Comparison of ENCODE assay signal across 8 mouse cellular contexts in genomic region chr14:73384546-73384912, GRCm38 (mm10). TPM values are rescaled to one million over a fixed set of nuclear protein-coding genes. Genes with fewer than 3 reads are reported as not detected.
DNase-seq lines count a peak whose midpoint lies in the region; ATAC-seq and TF ChIP-seq lines count a peak whose summit lies in the region.

No protein-coding gene starts in this region.

- TF ChIP-seq CTCF in ES-Bruce4 (IDR thresholded peaks at IDR 0.05; ENCODE audit: low read depth, low read length), result no peak
- no peak for TF ChIP-seq CTCF in kidney, postnatal 0 days (IDR thresholded peaks at IDR 0.05; ENCODE audit: low read depth)

- peak overlapping the region; percentile 71 for H3K4me2 ChIP-seq in heart, embryonic 12.5 days
- H3K4me2 ChIP-seq in kidney, postnatal 0 days (ENCODE audit: low read length), result peak overlapping the region; percentile 63
- peak overlapping the region; percentile 71 for H3K4me2 ChIP-seq in midbrain, embryonic 13.5 days (replicated peaks)

- peak overlapping the region; percentile 91 for H3K9ac ChIP-seq in heart, embryonic 12.5 days
- peak overlapping the region; percentile 72 for H3K9ac ChIP-seq in ES-Bruce4 (ENCODE audit: low read depth, poor library complexity, severe bottlenecking)
- H3K9ac ChIP-seq in kidney, postnatal 0 days (ENCODE audit: low read depth, low read length), result peak overlapping the region; percentile 99
- H3K9ac ChIP-seq in midbrain, embryonic 13.5 days (replicated peaks), result peak overlapping the region; percentile 96

- no peak for ATAC-seq in heart, embryonic 12.5 days (ENCODE audit: insufficient number of reproducible peaks, low FRiP score)
- peak; percentile 30 for ATAC-seq in erythroblast, adult 5-6 weeks (replicated peaks; ENCODE audit: low FRiP score, poor library complexity, severe bottlenecking)
- no peak; the same call in 1 of the 2 replicates for ATAC-seq in kidney, postnatal 0 days (replicated peaks; ENCODE audit: low FRiP score, low read depth)
- no peak; the same call in 1 of the 2 replicates for ATAC-seq in midbrain, embryonic 13.5 days

- peaks cover 5% of the 10 kb centered on the region; the same call in 1 of the 2 replicates for H3K36me3 ChIP-seq in heart, embryonic 12.5 days
- H3K36me3 ChIP-seq in ES-Bruce4 (ENCODE audit: control insufficient read depth, insufficient read depth, low read length, poor library complexity, severe bottlenecking), result peaks cover 3% of the 10 kb centered on the region; the same call in 1 of the 2 replicates
- H3K36me3 ChIP-seq in kidney, postnatal 0 days (ENCODE audit: insufficient read depth, low read length), result 0 out of 2 replicates have a peak, but pooled peaks cover 4% of the 10 kb centered on the region
- H3K36me3 ChIP-seq in midbrain, embryonic 13.5 days, result no peaks in the 10 kb centered on the region; the same call in 1 of the 2 replicates

- peak overlapping the region; percentile 76 for H3K4me3 ChIP-seq in heart, embryonic 12.5 days
- peak overlapping the region; percentile 81 for H3K4me3 ChIP-seq in ES-Bruce4 (ENCODE audit: low read depth, low read length)
- H3K4me3 ChIP-seq in kidney, postnatal 0 days (replicated peaks; ENCODE audit: low read depth, low read length), result peak overlapping the region; percentile 97
- peak overlapping the region; percentile 90 for H3K4me3 ChIP-seq in midbrain, embryonic 13.5 days (replicated peaks)

- H3K27me3 ChIP-seq in heart, embryonic 12.5 days (replicated peaks), result no peaks in the 10 kb centered on the region
- H3K27me3 ChIP-seq in ES-Bruce4 (ENCODE audit: control insufficient read depth, insufficient read depth, low read length, poor library complexity, severe bottlenecking), result no peaks in the 10 kb centered on the region
- no peaks in the 10 kb centered on the region for H3K27me3 ChIP-seq in kidney, postnatal 0 days (ENCODE audit: insufficient read depth, low read length)
- H3K27me3 ChIP-seq in midbrain, embryonic 13.5 days, result no peaks in the 10 kb centered on the region

- H3K9me3 ChIP-seq in heart, embryonic 12.5 days (replicated peaks), result no peaks in the 10 kb centered on the region
- H3K9me3 ChIP-seq in ES-Bruce4 (replicated peaks; ENCODE audit: control insufficient read depth, insufficient read depth, low read length, poor library complexity, severe bottlenecking), result no peaks in the 10 kb centered on the region
- no peaks in the 10 kb centered on the region for H3K9me3 ChIP-seq in kidney, postnatal 0 days (replicated peaks; ENCODE audit: low read length)
- no peaks in the 10 kb centered on the region for H3K9me3 ChIP-seq in midbrain, embryonic 13.5 days

- TF ChIP-seq EP300 in ES-Bruce4 (IDR thresholded peaks at IDR 0.05; ENCODE audit: insufficient read depth, low read depth, low read length), result no peak

- under 1% methylated on average over 13 of the region's 13 CpGs for WGBS in heart, embryonic 12.5 days
- 0% methylated on average over 13 of the region's 13 CpGs for WGBS in kidney, postnatal 0 days
- under 1% methylated on average over 13 of the region's 13 CpGs for WGBS in midbrain, embryonic 13.5 days

- H3K4me1 ChIP-seq in heart, embryonic 12.5 days (replicated peaks), result peaks cover 45% of the 10 kb centered on the region
- H3K4me1 ChIP-seq in ES-Bruce4 (ENCODE audit: control insufficient read depth, insufficient read depth, low read length), result no peaks in the 10 kb centered on the region
- peaks cover 39% of the 10 kb centered on the region for H3K4me1 ChIP-seq in kidney, postnatal 0 days (replicated peaks; ENCODE audit: insufficient read depth, low read length)
- H3K4me1 ChIP-seq in midbrain, embryonic 13.5 days (replicated peaks), result peaks cover 37% of the 10 kb centered on the region

- H3K27ac ChIP-seq in heart, embryonic 12.5 days (ENCODE audit: poor library complexity, severe bottlenecking), result peak overlapping the region; percentile 98
- no peak overlapping the region for H3K27ac ChIP-seq in ES-Bruce4 (ENCODE audit: insufficient read depth, low read length)
- peak overlapping the region; percentile 99 for H3K27ac ChIP-seq in kidney, postnatal 0 days
- peak overlapping the region; percentile 93 for H3K27ac ChIP-seq in midbrain, embryonic 13.5 days

- no peak for TF ChIP-seq POLR2A in ES-Bruce4 (IDR thresholded peaks at IDR 0.05; ENCODE audit: insufficient read depth, low read length)

- DNase-seq in heart, adult 8-10 months (ENCODE audit: low spot score), result no peak
- peak; percentile 79 for DNase-seq in kidney, postnatal 0 days (ENCODE audit: low spot score)
- no peak for DNase-seq in frontal cortex, postnatal 36 days (ENCODE audit: low spot score in 2 of 2)
- DNase-seq in thymus, postnatal 4 days, result no peak

RNA-seq across cellular contexts. Expression of gene Itm2b, which starts 0.6 kb away (rescaled TPM):
- 642 and 652 TPM in 2 replicates for polyA plus RNA-seq in heart, embryonic 12.5 days (2016; fragmentation: Nextera tagmentation; extraction: Ambion mirVana)
- total RNA-seq in heart, adult 8-10 months (2022), result 100 to 1,000 TPM; 747 to 855 (median 798) TPM
- polyA plus RNA-seq in ES-Bruce4 (2011; ENCODE audit: insufficient read depth, insufficient read length, low read depth, missing spikeins), result 136 and 150 TPM in 2 replicates
- 663 and 726 TPM in 2 replicates for total RNA-seq in erythroblast, adult 5-6 weeks (2015; ENCODE audit: low replicate concordance)
- total RNA-seq in erythroblast, adult 5-6 weeks (2017; ENCODE audit: low replicate concordance), result 538 and 746 TPM in 2 replicates
- polyA plus RNA-seq in kidney, postnatal 0 days (2015; fragmentation: Nextera tagmentation; extraction: Ambion mirVana), result 1,975 and 1,980 TPM in 2 replicates
- 442 and 449 TPM in 2 replicates for polyA plus RNA-seq in midbrain, embryonic 13.5 days (2015; fragmentation: Nextera tagmentation; extraction: Ambion mirVana)

RNA-seq across cellular contexts. Expression of gene Rb1, which starts 58.9 kb away (rescaled TPM):
- 13.5 and 18.1 TPM in 2 replicates for polyA plus RNA-seq in heart, embryonic 12.5 days (2016; fragmentation: Nextera tagmentation; extraction: Ambion mirVana)
- total RNA-seq in heart, adult 8-10 months (2022), result 10 to 100 TPM; 18.1 to 19.5 (median 18.5) TPM
- polyA plus RNA-seq in ES-Bruce4 (2011; ENCODE audit: insufficient read depth, insufficient read length, low read depth, missing spikeins), result 47.2 and 51.3 TPM in 2 replicates
- total RNA-seq in erythroblast, adult 5-6 weeks (2015; ENCODE audit: low replicate concordance), result 223 and 234 TPM in 2 replicates
- total RNA-seq in erythroblast, adult 5-6 weeks (2017; ENCODE audit: low replicate concordance), result 215 and 334 TPM in 2 replicates
- 21.9 and 26.6 TPM in 2 replicates for polyA plus RNA-seq in kidney, postnatal 0 days (2015; fragmentation: Nextera tagmentation; extraction: Ambion mirVana)
- polyA plus RNA-seq in midbrain, embryonic 13.5 days (2015; fragmentation: Nextera tagmentation; extraction: Ambion mirVana), result 21.2 and 22.3 TPM in 2 replicates
